Mouse (Mus musculus) kidney, adult 18-20 months (tissue): ENCODE data around the gene Cask.

Experiments
- DNase-seq: peaks from one replicate; pipeline ENCODE4 v3.0.0; 2021

The Cask gene

DNA sequence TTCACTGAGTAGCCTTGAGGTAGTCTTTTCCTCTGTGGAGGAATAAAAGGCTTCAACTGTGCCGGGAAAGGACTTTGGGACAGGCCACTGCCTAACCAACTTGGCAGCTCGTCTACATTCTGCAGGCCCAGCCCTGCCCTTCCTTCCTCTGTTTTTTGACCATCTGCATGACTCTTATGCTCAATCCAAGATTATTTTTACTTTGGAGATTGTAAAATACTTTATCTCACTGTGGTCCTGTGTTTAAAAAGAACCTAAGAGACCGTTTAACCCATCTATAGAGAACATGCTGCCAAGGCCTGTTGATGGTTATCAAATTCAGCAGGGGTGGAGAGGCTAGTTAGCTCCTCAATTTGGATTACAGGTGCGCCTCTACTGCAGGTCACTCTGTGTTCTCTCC is 229.7 kb downstream of the Cask start:
- DNase-seq, result no peak

- DNase-seq, result no peak
Observed at GRCm38 (mm10) chrX:13618476-13618875, 232.7 kb downstream of the Cask start.

- DNase-seq, result no peak
Observed at GRCm38 (mm10) chrX:13617294-13617693, 233.9 kb downstream of the Cask start.

DNA sequence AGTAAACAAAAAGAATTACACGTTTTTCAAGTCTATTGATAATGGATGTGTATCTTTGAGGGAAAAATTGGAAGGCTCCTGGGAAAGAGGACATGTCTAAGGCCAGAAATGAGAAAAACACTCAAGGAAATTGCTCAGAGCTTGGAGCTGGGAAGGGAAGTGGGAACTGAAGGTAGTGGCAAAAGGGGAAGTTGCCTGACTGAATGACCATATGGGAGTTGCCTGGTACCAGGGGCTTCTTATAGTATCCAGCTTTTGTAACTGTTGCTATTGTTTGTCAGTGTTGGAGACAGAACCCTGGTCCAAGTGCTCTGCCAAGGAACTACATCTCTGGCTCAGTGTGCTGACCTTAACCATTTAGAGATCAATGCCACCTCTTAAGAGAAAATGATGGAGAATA is 234.4 kb downstream of the Cask start:
- no peak for DNase-seq

- no peak for DNase-seq
Observed at GRCm38 (mm10) chrX:13612115-13612514, 239.1 kb downstream of the Cask start.

GRCm38 (mm10) chrX:13611114-13611513 is 240.1 kb downstream of the Cask start:
- no peak for DNase-seq

DNA sequence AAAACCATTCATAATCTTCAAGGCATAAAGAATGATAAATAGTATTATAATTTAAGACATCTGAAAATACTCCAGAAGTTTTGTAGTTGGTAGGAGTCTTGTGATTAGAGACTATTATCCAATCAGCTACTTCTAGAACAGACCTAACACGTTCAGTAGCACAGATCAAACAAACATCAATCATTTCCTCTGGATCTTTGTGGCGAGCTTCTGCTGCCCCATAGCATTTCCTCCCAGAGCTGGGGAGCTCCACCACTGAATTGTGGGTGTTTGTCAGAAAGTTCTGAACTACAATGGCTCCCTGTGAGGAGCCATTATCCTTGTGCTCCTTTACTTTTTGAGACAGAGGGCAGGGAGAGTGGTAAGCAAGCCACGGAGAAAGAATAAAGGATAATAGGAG is 243.4 kb downstream of the Cask start:
- DNase-seq, result no peak

DNA sequence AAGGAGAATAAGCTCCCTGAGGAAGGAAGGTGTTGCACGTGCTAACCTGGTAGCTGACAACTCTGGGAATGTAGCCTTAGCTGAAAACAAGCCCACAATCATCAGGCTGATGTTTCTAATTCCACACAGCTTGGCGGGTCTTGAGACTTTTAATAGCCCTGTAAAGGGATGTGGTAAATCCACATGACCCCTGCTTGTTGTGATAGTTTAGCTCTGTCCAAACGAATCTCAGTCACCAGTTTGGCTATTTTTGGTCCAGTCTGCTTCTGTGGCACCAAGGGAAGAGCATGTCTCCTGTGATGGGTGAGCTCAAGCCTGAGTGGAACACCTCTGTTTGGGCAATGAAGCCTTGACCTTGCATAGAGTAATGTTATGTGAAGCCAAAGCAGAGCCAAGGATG is 244.4 kb downstream of the Cask start:
- DNase-seq, result no peak

GRCm38 (mm10) chrX:13599966-13600365 is 251.2 kb downstream of the Cask start:
- DNase-seq, result no peak

DNA sequence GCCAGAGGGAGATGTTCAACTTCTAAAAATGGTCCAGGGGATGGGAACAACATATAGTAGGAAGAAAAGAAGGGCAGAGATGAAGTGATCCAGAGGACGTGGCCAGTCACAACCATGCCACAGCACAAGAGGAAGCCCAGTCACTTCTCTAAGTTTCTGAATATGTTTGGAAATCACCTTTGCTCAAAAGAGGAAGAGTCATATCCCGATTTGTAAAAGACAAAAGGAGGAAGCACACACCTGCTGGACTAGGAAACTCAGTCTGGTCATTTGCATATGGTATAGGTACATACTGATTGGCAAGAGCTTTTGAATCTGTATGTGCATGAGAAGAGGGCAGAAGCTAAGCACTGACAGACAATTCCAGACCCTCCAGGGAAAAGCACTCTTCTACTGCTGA is 251.8 kb downstream of the Cask start:
- no peak for DNase-seq

DNA sequence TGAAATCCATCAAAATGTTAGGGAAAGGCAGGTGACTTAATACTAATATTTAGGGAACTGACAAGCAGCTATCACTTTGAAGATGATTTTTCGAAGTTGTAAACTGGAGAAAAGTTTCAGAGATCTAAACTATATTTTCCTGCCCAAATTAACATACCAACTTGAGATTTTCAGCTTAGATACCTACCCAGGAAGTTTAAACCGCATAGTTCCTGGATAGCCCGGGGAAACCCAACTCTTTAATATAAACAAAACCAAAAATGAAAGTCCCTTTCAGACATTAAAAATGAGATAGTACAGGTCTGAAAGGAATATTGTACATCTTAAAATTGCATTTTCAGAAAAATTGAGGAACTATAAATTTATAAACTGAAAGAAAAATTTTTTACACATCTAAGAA is 273.5 kb downstream of the Cask start:
- no peak for DNase-seq

GRCm38 (mm10) chrX:13576606-13577005 is 274.6 kb downstream of the Cask start:
- no peak for DNase-seq

- no peak for DNase-seq
Observed at GRCm38 (mm10) chrX:13574872-13575271, 276.3 kb downstream of the Cask start.

- no peak for DNase-seq
Observed at GRCm38 (mm10) chrX:13574298-13574697, 276.9 kb downstream of the Cask start.

- no peak for DNase-seq
Observed at GRCm38 (mm10) chrX:13554504-13554903, 296.7 kb downstream of the Cask start.

GRCm38 (mm10) chrX:13552288-13552687 is 298.9 kb downstream of the Cask start:
- no peak for DNase-seq

GRCm38 (mm10) chrX:13551566-13551965 is 299.6 kb downstream of the Cask start:
- no peak for DNase-seq

DNA sequence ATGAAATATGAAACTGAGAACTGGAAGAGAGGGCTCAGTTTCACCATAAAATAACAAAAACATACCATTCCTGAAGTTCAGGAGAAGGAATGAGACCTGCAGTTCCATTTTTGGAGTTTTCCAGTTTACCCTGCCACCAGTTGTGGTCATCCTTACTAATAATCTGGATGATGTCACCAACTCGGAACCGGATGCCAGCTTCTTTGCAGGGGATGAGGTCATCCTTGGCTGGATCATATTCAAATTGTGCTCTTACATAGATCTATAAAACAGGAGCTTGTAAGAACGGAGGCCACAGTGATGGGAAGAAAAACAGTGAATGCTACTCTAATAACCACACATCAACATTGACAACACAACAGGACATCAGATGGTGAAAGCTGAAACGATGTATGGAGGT is 302.1 kb downstream of the Cask start:
- DNase-seq, result no peak

DNA sequence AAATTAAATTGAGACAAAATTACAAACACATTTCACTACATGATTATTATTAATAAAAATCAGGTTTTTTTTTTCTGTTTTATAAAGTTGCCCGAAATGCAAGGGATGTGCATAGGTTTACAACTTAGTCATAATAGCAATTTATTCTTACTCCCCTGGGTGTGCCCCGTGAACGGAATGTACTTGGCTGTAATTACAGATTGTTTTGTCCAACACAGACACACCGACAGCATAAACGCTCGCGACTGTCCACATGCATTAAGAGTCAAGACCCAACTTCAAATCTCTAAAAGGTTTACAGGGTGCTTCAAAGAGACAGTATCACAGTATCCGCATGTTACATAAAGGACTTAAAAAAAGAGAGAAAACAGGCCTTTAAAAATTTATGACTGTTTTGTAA is 329.9 kb downstream of the Cask start:
- no peak for DNase-seq

DNA sequence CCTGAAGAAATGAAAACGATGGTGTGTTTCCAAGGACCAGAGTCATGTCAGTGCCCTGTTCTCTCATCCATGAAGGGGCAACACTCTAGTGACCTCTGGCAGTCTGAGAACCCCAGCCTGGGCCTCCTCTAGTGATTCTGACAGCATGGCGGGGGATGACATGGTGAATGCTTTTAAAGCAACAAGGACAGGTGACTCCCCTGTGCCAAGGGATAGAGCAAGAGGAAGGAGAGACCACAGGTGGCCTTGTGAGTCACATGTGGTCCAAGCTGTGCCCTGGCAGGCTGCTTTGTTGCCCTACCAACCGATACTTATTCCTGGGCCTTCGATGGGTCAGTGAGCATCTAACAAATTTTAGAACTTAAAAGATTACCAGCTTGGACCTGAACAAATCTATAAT is 330.6 kb downstream of the Cask start:
- DNase-seq, result no peak

- DNase-seq, result no peak
Observed at GRCm38 (mm10) chrX:13519408-13519783, 331.8 kb downstream of the Cask start.

- DNase-seq, result no peak
Observed at GRCm38 (mm10) chrX:13518781-13519407, 332.3 kb downstream of the Cask start.

- DNase-seq, result no peak
Observed at GRCm38 (mm10) chrX:13518019-13518418, 333.1 kb downstream of the Cask start.

DNA sequence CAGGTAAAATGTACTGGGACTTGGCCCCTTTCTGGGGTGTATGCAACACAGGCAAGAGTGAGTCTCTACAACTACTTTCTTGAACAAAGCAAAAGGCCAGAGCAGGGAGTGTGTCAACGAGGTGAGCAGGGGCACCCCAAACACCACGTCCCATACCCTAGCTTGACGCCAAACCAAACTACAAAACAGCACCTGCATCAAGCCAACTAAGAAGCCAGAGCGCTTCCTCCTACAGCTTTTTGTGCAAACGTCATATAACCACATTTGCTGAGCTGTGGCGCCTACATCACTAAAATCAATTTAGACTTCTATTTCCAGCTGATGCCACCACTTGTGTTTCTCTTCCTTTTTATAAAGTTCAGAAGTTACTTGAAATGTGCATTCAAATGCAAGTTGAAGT is 334.7 kb downstream of the Cask start:
- no peak for DNase-seq

- DNase-seq, result no peak
Observed at GRCm38 (mm10) chrX:13513864-13514263, 337.3 kb downstream of the Cask start.

DNA sequence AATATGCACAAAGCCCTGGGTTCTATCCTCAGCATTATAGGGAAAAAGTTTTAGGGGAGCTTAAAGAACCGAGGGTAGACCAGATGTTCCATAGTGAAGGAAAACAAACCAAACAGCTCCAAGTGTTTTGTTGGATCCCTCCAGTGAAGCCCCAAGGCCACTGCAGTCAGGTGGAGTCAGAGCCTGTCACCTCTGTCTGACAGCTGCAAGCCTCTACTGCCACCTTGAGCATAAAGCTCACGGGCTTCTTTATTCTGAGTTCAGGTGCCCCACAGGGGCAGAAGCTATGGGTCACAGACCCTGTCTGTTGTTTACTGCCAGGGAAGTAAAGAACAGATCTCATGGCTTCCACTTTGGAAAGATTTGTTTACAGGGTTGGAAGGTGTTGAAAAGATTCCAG is 338.0 kb downstream of the Cask start:
- no peak for DNase-seq
